Mouse (Mus musculus) C2C12 (cell line): ENCODE measurements at regions not wholly inside any gene's neighbourhood (a gene's known extent, or its start where the extent isn't known, plus 50 kb on each side); places are given as distances from the start of the nearest gene placed in this dataset.

Source experiments
- H3K27me3 ChIP-seq: one replicate; pipeline ENCODE4 v1.6.1; 2011; ENCODE audit not compliant: control insufficient read depth, insufficient read depth, insufficient read length
- H3K36me3 ChIP-seq: one replicate; pipeline ENCODE4 v1.6.1; 2011; ENCODE audit not compliant: control insufficient read depth, insufficient read depth
- H3K4me3 ChIP-seq: one replicate; pipeline ENCODE4 v1.5.1; 2011; ENCODE audit warnings: mild to moderate bottlenecking, control low read depth; ENCODE audit not compliant: poor library complexity, insufficient read depth, severe bottlenecking
- H3K79me2 ChIP-seq: one replicate; pipeline ENCODE4 v1.6.1; 2011; ENCODE audit not compliant: control insufficient read depth, insufficient read depth
- H3K79me3 ChIP-seq: one replicate; pipeline ENCODE4 v1.6.1; 2011; ENCODE audit warnings: low read depth, control low read depth
- H3ac ChIP-seq: one replicate; pipeline ENCODE3; 2011; ENCODE audit warnings: low read depth; ENCODE audit not compliant: control insufficient read depth, insufficient read length
- CEBPB ChIP-seq: IDR thresholded peaks from one replicate; pipeline ENCODE4 v1.6.1; 2011; ENCODE audit warnings: low read depth, mild to moderate bottlenecking, control low read depth, moderate library complexity
- CTCF ChIP-seq: IDR thresholded peaks from one replicate; pipeline ENCODE4 v1.5.1; 2011; ENCODE audit not compliant: control insufficient read depth, insufficient read depth, insufficient read length
- FOSL1 ChIP-seq: IDR thresholded peaks from one replicate; pipeline ENCODE4 v1.8.0; 2011; ENCODE audit warnings: mild to moderate bottlenecking, low read length; ENCODE audit not compliant: poor library complexity, insufficient read depth, severe bottlenecking
- MAX ChIP-seq: IDR thresholded peaks from one replicate; pipeline ENCODE4 v1.6.1; 2011; ENCODE audit warnings: mild to moderate bottlenecking, control low read depth
- MYOD1 ChIP-seq: IDR thresholded peaks from one replicate; pipeline ENCODE4 v1.6.1; 2011; ENCODE audit warnings: low read depth; ENCODE audit not compliant: control insufficient read depth, insufficient read length
- MYOG ChIP-seq: IDR thresholded peaks from one replicate; pipeline ENCODE4 v1.6.1; 2011; ENCODE audit not compliant: control insufficient read depth, insufficient read length; ENCODE audit errors: extremely low read depth
- USF1 ChIP-seq: IDR thresholded peaks from one replicate; pipeline ENCODE4 v1.6.1; 2011; ENCODE audit warnings: low read depth, mild to moderate bottlenecking, control low read depth, moderate library complexity

GRCm38 (mm10) chr16:77788041-77788780 is 186.3 kb upstream of the Gm11146 start:
- H3ac ChIP-seq: no peak overlapping the region
- no peak overlapping the region for H3K4me3 ChIP-seq
- H3K79me3 ChIP-seq: no peaks in the 10 kb centered on the region
- TF ChIP-seq MAX (no peak), MYOD1 (no peak), CEBPB (no peak), FOSL1 (no peak), CTCF (no peak), MYOG (no peak)
- no peaks in the 10 kb centered on the region for H3K79me2 ChIP-seq
- no peaks in the 10 kb centered on the region for H3K36me3 ChIP-seq
- H3K27me3 ChIP-seq: no peaks in the 10 kb centered on the region

GRCm38 (mm10) chr16:77787025-77787424 is 185.1 kb upstream of the Gm11146 start:
- H3K4me3 ChIP-seq: no peak overlapping the region
- no peaks in the 10 kb centered on the region for H3K36me3 ChIP-seq
- H3K27me3 ChIP-seq: no peaks in the 10 kb centered on the region
- no peaks in the 10 kb centered on the region for H3K79me2 ChIP-seq
- no peaks in the 10 kb centered on the region for H3K79me3 ChIP-seq
- no peak for TF ChIP-seq MAX
- TF ChIP-seq CTCF: no peak
- TF ChIP-seq USF1: no peak
- TF ChIP-seq FOSL1: no peak
- TF ChIP-seq MYOG: no peak
- TF ChIP-seq CEBPB: no peak
- H3ac ChIP-seq: no peak overlapping the region

GRCm38 (mm10) chr16:77779019-77779418 is 177.1 kb upstream of the Gm11146 start:
- TF ChIP-seq MYOD1 (no peak), FOSL1 (no peak), CTCF (no peak), CEBPB (no peak), MAX (no peak), USF1 (no peak), MYOG (no peak)
- no peak overlapping the region for H3K4me3 ChIP-seq

GRCm38 (mm10) chr16:77772075-77772474 is 170.2 kb upstream of the Gm11146 start:
- TF ChIP-seq MYOD1: no peak
- no peak for TF ChIP-seq FOSL1
- no peak for TF ChIP-seq CEBPB
- no peak for TF ChIP-seq USF1
- TF ChIP-seq MYOG: no peak
- no peak for TF ChIP-seq CTCF
- no peak for TF ChIP-seq MAX
- no peaks in the 10 kb centered on the region for H3K79me3 ChIP-seq
- H3K36me3 ChIP-seq: no peaks in the 10 kb centered on the region
- H3K27me3 ChIP-seq: no peaks in the 10 kb centered on the region
- no peak overlapping the region for H3K4me3 ChIP-seq
- no peak overlapping the region for H3ac ChIP-seq
- no peaks in the 10 kb centered on the region for H3K79me2 ChIP-seq

More at GRCm38 (mm10) chr16:77779019-77779418, 177.1 kb upstream of the Gm11146 start:
- Histone ChIP-seq H3K79me3 (no peaks in the 10 kb centered on the region), H3ac (no peak overlapping the region), H3K79me2 (no peaks in the 10 kb centered on the region), H3K27me3 (no peaks in the 10 kb centered on the region), H3K36me3 (no peaks in the 10 kb centered on the region)

- Histone ChIP-seq H3K27me3 (no peaks in the 10 kb centered on the region), H3K79me3 (no peaks in the 10 kb centered on the region), H3K79me2 (no peaks in the 10 kb centered on the region), H3K36me3 (no peaks in the 10 kb centered on the region), H3K4me3 (no peak overlapping the region), H3ac (no peak overlapping the region)
- no peak for TF ChIP-seq MAX
- no peak for TF ChIP-seq MYOD1
- TF ChIP-seq MYOG: no peak
- TF ChIP-seq CTCF: no peak
- no peak for TF ChIP-seq FOSL1
- no peak for TF ChIP-seq CEBPB
- no peak for TF ChIP-seq USF1
Measured at GRCm38 (mm10) chr16:77760926-77761347, 159.0 kb upstream of the Gm11146 start.

- no peak for TF ChIP-seq USF1
- TF ChIP-seq CEBPB: no peak
- TF ChIP-seq CTCF: no peak
- TF ChIP-seq MAX: no peak
- no peak for TF ChIP-seq FOSL1
- TF ChIP-seq MYOD1: no peak
- no peak for TF ChIP-seq MYOG
- Histone ChIP-seq H3K36me3 (no peaks in the 10 kb centered on the region), H3K4me3 (no peak overlapping the region), H3K79me2 (no peaks in the 10 kb centered on the region), H3K79me3 (no peaks in the 10 kb centered on the region), H3ac (no peak overlapping the region), H3K27me3 (no peaks in the 10 kb centered on the region)
Measured at GRCm38 (mm10) chr16:77760479-77760878, 158.6 kb upstream of the Gm11146 start.
